Mouse (Mus musculus): ENCODE data around the gene Zfhx3. TPM values are rescaled to one million over a fixed set of nuclear protein-coding genes. Genes with fewer than 3 reads are reported as not detected.

The Zfhx3 gene
- total and polyA plus RNA-seq, 3 experiments = 0.11 to 0.30 TPM; not detected in 1

GRCm38 (mm10) chr8:108691456-108692238 is 749.2 kb downstream of the Zfhx3 start:
- Histone ChIP-seq H3K4me1 (ENCODE audit: insufficient read depth, low read depth, low read length) (no peaks in the 10 kb centered on the region), H3K36me3 (replicated peaks) (no peaks in the 10 kb centered on the region), H3K9me3 (replicated peaks) (peaks cover 79% of the 10 kb centered on the region), H3K4me3 (ENCODE audit: low read depth, low read length) (no peak overlapping the region), H3K27me3 (ENCODE audit: insufficient read depth, low read length) (no peaks in the 10 kb centered on the region)
- no peak for DNase-seq (ENCODE audit: low spot score)
- TF ChIP-seq CTCF (IDR thresholded peaks at IDR 0.05; ENCODE audit: low read depth, low read length) (no peak), GATA1 (IDR thresholded peaks at IDR 0.05; ENCODE audit: borderline replicate concordance, low read length) (no peak), GATA2 (IDR thresholded peaks at IDR 0.05; ENCODE audit: borderline replicate concordance, low read depth, low read length) (no peak), POLR2AphosphoS5 (IDR thresholded peaks at IDR 0.05; ENCODE audit: insufficient replicate concordance, low read depth, low read length) (no peak), TAL1 (conservative IDR thresholded peaks at IDR 0.05; ENCODE audit: low read depth, low read length) (no peak)
- ATAC-seq (ENCODE audit: extremely low read depth, insufficient number of reproducible peaks, low FRiP score, poor library complexity, severe bottlenecking) = no peak

DNA sequence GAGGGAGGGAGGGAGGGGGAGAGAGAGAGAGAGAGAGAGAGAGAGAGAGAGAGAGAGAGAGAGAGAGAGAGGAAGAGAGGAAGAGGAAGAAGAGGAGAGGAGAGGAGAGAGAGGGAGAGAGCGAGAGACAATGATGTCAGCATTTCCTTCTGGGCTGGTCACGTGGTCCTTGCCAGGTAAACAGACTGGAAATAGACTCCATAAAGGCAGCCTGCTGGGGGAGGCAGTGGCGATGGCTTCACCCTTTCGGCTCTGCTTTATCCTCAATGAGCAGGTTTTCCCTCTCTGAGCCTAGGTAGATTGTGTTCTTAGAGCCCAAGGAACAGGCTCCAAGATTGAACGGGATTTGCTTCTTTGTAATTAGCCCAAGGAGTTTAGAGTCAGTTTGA is 749.8 kb downstream of the Zfhx3 start:
- no peak for ATAC-seq (ENCODE audit: extremely low read depth, insufficient number of reproducible peaks, low FRiP score, poor library complexity, severe bottlenecking)
- no peak overlapping the region for H3K4me3 ChIP-seq (ENCODE audit: low read depth, low read length)
- DNase-seq (ENCODE audit: low spot score) = no peak

DNA sequence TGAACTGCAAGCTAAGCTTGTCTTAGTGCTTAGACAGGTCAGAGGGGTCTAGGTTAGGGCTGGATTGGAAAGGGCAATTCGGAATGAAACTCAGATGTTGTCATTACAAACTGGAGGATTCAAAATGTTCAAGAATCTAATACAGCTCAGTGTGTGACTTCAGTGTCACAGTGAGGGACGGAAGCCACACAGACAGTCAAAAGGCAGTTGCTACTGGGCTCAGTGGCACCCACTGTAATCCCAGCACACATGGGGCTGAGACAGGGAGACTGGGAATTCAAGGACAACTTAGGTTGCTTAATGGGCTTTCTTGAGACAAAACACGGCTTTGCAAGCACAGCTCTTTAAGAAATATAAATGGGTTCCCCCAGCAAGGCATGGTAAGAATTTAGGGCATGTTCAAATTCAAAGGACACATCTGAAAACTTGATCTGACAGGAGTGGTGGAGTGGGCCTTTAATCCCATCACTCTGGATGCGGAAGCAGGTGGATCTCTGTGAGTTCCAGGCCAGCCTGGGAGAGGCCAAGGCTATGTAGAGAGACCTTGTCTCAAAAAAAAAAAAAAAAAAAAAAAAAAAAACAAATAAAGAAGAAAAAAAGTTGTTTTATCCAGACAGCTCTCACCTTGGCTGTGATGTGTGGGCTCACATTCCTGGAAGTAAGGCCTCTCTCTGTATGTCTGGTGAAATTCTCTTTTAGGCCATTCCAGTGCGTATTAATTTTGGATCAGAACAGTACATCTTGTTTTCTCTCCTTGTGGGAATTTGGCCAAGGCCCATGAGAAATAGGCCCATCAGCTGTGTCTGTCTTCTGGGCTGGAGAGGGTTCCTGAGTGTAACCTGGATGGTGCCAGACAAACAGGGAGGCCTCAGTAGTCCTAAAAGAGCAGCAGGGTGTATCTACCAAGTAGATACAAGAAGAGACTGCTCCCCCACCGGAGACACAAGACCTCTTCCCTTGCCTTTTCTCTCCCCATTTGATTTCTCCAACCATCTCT is 750.5 kb downstream of the Zfhx3 start:
- Histone ChIP-seq H3K27me3 (ENCODE audit: insufficient read depth, low read length) (no peaks in the 10 kb centered on the region), H3K9me3 (replicated peaks) (peaks cover 82% of the 10 kb centered on the region), H3K4me1 (ENCODE audit: insufficient read depth, low read depth, low read length) (no peaks in the 10 kb centered on the region), H3K36me3 (replicated peaks) (no peaks in the 10 kb centered on the region), H3K4me3 (ENCODE audit: low read depth, low read length) (no peak overlapping the region)
- ATAC-seq (ENCODE audit: extremely low read depth, insufficient number of reproducible peaks, low FRiP score, poor library complexity, severe bottlenecking) = no peak
- DNase-seq (ENCODE audit: low spot score) = no peak
- TF ChIP-seq CTCF (IDR thresholded peaks at IDR 0.05; ENCODE audit: low read depth, low read length) (no peak), POLR2AphosphoS5 (IDR thresholded peaks at IDR 0.05; ENCODE audit: insufficient replicate concordance, low read depth, low read length) (no peak), TAL1 (conservative IDR thresholded peaks at IDR 0.05; ENCODE audit: low read depth, low read length) (no peak), GATA2 (IDR thresholded peaks at IDR 0.05; ENCODE audit: borderline replicate concordance, low read depth, low read length) (no peak), GATA1 (IDR thresholded peaks at IDR 0.05; ENCODE audit: borderline replicate concordance, low read length) (no peak)

More for the DNA sequence above, 749.8 kb downstream of the Zfhx3 start:
- Histone ChIP-seq H3K9me3 (replicated peaks) (peaks cover 79% of the 10 kb centered on the region), H3K4me1 (ENCODE audit: insufficient read depth, low read depth, low read length) (no peaks in the 10 kb centered on the region), H3K27me3 (ENCODE audit: insufficient read depth, low read length) (no peaks in the 10 kb centered on the region), H3K36me3 (replicated peaks) (no peaks in the 10 kb centered on the region)
- TF ChIP-seq GATA1 (IDR thresholded peaks at IDR 0.05; ENCODE audit: borderline replicate concordance, low read length) (no peak), CTCF (IDR thresholded peaks at IDR 0.05; ENCODE audit: low read depth, low read length) (no peak), GATA2 (IDR thresholded peaks at IDR 0.05; ENCODE audit: borderline replicate concordance, low read depth, low read length) (no peak), POLR2AphosphoS5 (IDR thresholded peaks at IDR 0.05; ENCODE audit: insufficient replicate concordance, low read depth, low read length) (no peak), TAL1 (conservative IDR thresholded peaks at IDR 0.05; ENCODE audit: low read depth, low read length) (no peak)

DNA sequence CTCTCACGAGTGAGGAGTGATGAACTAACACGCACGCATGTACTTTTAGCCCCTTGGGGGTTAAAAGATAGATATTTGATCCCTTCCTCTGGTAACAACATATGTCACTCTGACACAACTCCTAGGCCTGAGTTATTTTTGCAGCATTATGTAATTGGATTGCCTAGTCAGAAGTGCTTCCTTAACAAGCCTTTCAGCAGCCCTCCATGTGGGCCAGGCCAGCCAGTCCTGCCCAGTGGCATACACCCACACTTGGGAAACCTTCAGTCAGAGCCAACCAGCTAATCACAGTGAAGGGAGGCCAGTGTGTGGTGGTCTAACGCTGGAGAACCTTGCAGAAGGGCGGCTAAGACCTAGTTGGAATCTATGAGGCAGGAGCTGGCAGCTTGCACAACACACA is 751.4 kb downstream of the Zfhx3 start:
- no peak for ATAC-seq (ENCODE audit: extremely low read depth, insufficient number of reproducible peaks, low FRiP score, poor library complexity, severe bottlenecking)
- DNase-seq (ENCODE audit: low spot score) = no peak
- Histone ChIP-seq H3K36me3 (replicated peaks) (no peaks in the 10 kb centered on the region), H3K4me3 (ENCODE audit: low read depth, low read length) (no peak overlapping the region), H3K27me3 (ENCODE audit: insufficient read depth, low read length) (no peaks in the 10 kb centered on the region), H3K9me3 (replicated peaks) (peaks cover 81% of the 10 kb centered on the region), H3K4me1 (ENCODE audit: insufficient read depth, low read depth, low read length) (no peaks in the 10 kb centered on the region)
- TF ChIP-seq POLR2AphosphoS5 (IDR thresholded peaks at IDR 0.05; ENCODE audit: insufficient replicate concordance, low read depth, low read length) = no peak
- no peak for TF ChIP-seq CTCF (IDR thresholded peaks at IDR 0.05; ENCODE audit: low read depth, low read length)
- no peak for TF ChIP-seq GATA2 (IDR thresholded peaks at IDR 0.05; ENCODE audit: borderline replicate concordance, low read depth, low read length)
- TF ChIP-seq TAL1 (conservative IDR thresholded peaks at IDR 0.05; ENCODE audit: low read depth, low read length) = no peak
- TF ChIP-seq GATA1 (IDR thresholded peaks at IDR 0.05; ENCODE audit: borderline replicate concordance, low read length) = no peak

DNA sequence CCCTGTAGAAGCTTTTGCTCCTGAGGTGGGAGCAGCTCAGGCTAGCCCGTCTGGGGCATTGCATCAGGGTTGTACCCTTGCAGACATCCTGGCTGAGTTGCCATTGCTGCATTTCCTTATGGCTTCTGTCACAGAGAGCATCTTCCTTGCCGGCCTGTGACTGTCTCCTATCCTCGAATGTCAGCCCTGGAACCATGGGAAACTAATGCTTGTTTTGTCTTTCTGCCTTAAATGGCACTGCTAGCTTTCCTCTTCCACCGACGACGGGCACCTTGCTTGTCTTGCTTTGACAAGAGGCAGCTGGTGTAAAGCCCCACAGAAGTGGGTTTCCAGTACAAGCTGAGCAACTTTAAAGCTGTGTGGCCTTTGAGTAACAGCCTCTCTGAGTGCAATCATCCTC is 752.1 kb downstream of the Zfhx3 start:
- Histone ChIP-seq H3K4me3 (ENCODE audit: low read depth, low read length) (no peak overlapping the region), H3K36me3 (replicated peaks) (no peaks in the 10 kb centered on the region), H3K27me3 (ENCODE audit: insufficient read depth, low read length) (no peaks in the 10 kb centered on the region), H3K4me1 (ENCODE audit: insufficient read depth, low read depth, low read length) (no peaks in the 10 kb centered on the region), H3K9me3 (replicated peaks) (peaks cover 79% of the 10 kb centered on the region)
- TF ChIP-seq TAL1 (conservative IDR thresholded peaks at IDR 0.05; ENCODE audit: low read depth, low read length) (no peak), POLR2AphosphoS5 (IDR thresholded peaks at IDR 0.05; ENCODE audit: insufficient replicate concordance, low read depth, low read length) (no peak), GATA1 (IDR thresholded peaks at IDR 0.05; ENCODE audit: borderline replicate concordance, low read length) (no peak), CTCF (IDR thresholded peaks at IDR 0.05; ENCODE audit: low read depth, low read length) (no peak), GATA2 (IDR thresholded peaks at IDR 0.05; ENCODE audit: borderline replicate concordance, low read depth, low read length) (no peak)
- ATAC-seq (ENCODE audit: extremely low read depth, insufficient number of reproducible peaks, low FRiP score, poor library complexity, severe bottlenecking) (no peak), DNase-seq (ENCODE audit: low spot score) (no peak)
